Mouse (Mus musculus) CH12.LX (cell line): ENCODE measurements around the gene Psmb8. TPM values are rescaled to one million over a fixed set of nuclear protein-coding genes. Genes with fewer than 3 reads are reported as not detected.

Source experiments
- DNase-seq: peaks from one replicate; pipeline ENCODE4 v3.0.0-alpha.2; 2013; ENCODE audit errors: extremely low read depth
- H3K27ac ChIP-seq: 2 replicates; pipeline ENCODE4 v1.5.1; 2012; ENCODE audit warnings: low read depth, mild to moderate bottlenecking, control low read depth, moderate library complexity; ENCODE audit not compliant: insufficient read depth
- H3K27me3 ChIP-seq: replicated peaks from 2 replicates; pipeline ENCODE3; 2012; ENCODE audit warnings: inconsistent platforms
- H3K36me3 ChIP-seq, 2 experiments: replicated peaks in 1 of 2; 2 replicates each; pipeline versions ENCODE3 to v1.6.1; 2012; ENCODE audit warnings: inconsistent platforms in 1 of 2, low read length in 1 of 2, mild to moderate bottlenecking in 1 of 2, mixed read lengths in 1 of 2, moderate library complexity in 1 of 2; ENCODE audit not compliant: control insufficient read depth in 1 of 2, insufficient read depth in 1 of 2
- H3K4me1 ChIP-seq, 2 experiments: 2 replicates each; pipeline ENCODE4 v1.6.1; 2012; ENCODE audit warnings: inconsistent platforms in 1 of 2, moderate library complexity in 1 of 2; ENCODE audit not compliant: insufficient read depth in 2 of 2, control insufficient read depth in 1 of 2
- H3K4me2 ChIP-seq: 2 replicates; pipeline ENCODE4 v1.6.1; 2012; ENCODE audit warnings: low read depth, mild to moderate bottlenecking, control low read depth; ENCODE audit not compliant: poor library complexity, insufficient read depth, severe bottlenecking
- H3K4me3 ChIP-seq, 3 experiments: fragments of 150-350 bp in 1 of 3; sonication (generic) in 1 of 3; replicated peaks in 1 of 3; 2 replicates each; pipeline versions ENCODE3 to v1.5.1; 2011 to 2012; ENCODE audit warnings: low read depth in 2 of 3, low read length in 2 of 3, mild to moderate bottlenecking in 2 of 3, moderate library complexity in 2 of 3, control low read depth in 1 of 3, improper control_type of control experiment in 1 of 3, inconsistent platforms in 1 of 3, mixed read lengths in 1 of 3; ENCODE audit not compliant: poor library complexity in 1 of 3
- H3K79me2 ChIP-seq: replicated peaks from 2 replicates; pipeline ENCODE4 v1.6.1; 2012; ENCODE audit warnings: mild to moderate bottlenecking, moderate library complexity; ENCODE audit not compliant: control insufficient read depth, poor library complexity, insufficient read depth, severe bottlenecking; ENCODE audit errors: extremely low read depth
- H3K9ac ChIP-seq: 2 replicates; pipeline ENCODE4 v1.6.1; 2012; ENCODE audit warnings: low read depth, mild to moderate bottlenecking, control low read depth, moderate library complexity; ENCODE audit not compliant: insufficient read depth
- H3K9me3 ChIP-seq: replicated peaks from 2 replicates; pipeline ENCODE3; 2012; ENCODE audit warnings: low read length, inconsistent platforms, mixed read lengths
- BHLHE40 ChIP-seq: IDR thresholded peaks from 2 replicates; pipeline ENCODE4 v1.6.1; 2011; ENCODE audit warnings: mild to moderate bottlenecking, low read depth, low read length, improper control_type of control experiment
- CTCF ChIP-seq, 2 experiments: IDR thresholded peaks in 1 of 2; conservative IDR thresholded peaks in 1 of 2; 2 replicates each; pipeline ENCODE4 v1.5.1; 2011 to 2012; ENCODE audit warnings: low read depth in 2 of 2, low read length in 2 of 2, improper control_type of control experiment in 1 of 2, inconsistent platforms in 1 of 2, mild to moderate bottlenecking in 1 of 2, moderate library complexity in 1 of 2
- E2F4 ChIP-seq: IDR thresholded peaks from 2 replicates; pipeline ENCODE4 v1.6.1; 2011; ENCODE audit warnings: low read depth, low read length, improper control_type of control experiment; ENCODE audit not compliant: insufficient replicate concordance
- ELF1 ChIP-seq: IDR thresholded peaks from 2 replicates; pipeline ENCODE4 v1.6.1; 2014; ENCODE audit warnings: low read depth, mild to moderate bottlenecking, inconsistent platforms, low read length, improper control_type of control experiment
- ETS1 ChIP-seq: conservative IDR thresholded peaks from 2 replicates; pipeline ENCODE4 v1.6.1; 2012; ENCODE audit warnings: low read depth, mild to moderate bottlenecking, inconsistent platforms, low read length, improper control_type of control experiment, moderate library complexity
- JUN ChIP-seq: IDR thresholded peaks from 2 replicates; pipeline ENCODE4 v1.6.1; 2011; ENCODE audit warnings: low read depth, mild to moderate bottlenecking, low read length, improper control_type of control experiment, moderate library complexity; ENCODE audit not compliant: insufficient read depth
- JUND ChIP-seq: conservative IDR thresholded peaks from 2 replicates; pipeline ENCODE4 v1.6.1; 2011; ENCODE audit warnings: low read depth, low read length, improper control_type of control experiment
- MAX ChIP-seq: IDR thresholded peaks from 2 replicates; pipeline ENCODE4 v1.6.1; 2011; ENCODE audit warnings: low read length, improper control_type of control experiment
- MAZ ChIP-seq: IDR thresholded peaks from 2 replicates; pipeline ENCODE4 v1.6.1; 2012; ENCODE audit warnings: low read depth, mild to moderate bottlenecking, inconsistent platforms, low read length, improper control_type of control experiment, moderate library complexity
- MEF2A ChIP-seq: IDR thresholded peaks from 2 replicates; pipeline ENCODE4 v1.6.1; 2014; ENCODE audit warnings: low read depth, mild to moderate bottlenecking, inconsistent platforms, low read length, improper control_type of control experiment, borderline replicate concordance
- MXI1 ChIP-seq: IDR thresholded peaks from 2 replicates; pipeline ENCODE4 v1.6.1; 2011; ENCODE audit warnings: mild to moderate bottlenecking, low read depth, low read length, improper control_type of control experiment
- MYC ChIP-seq: IDR thresholded peaks from 2 replicates; pipeline ENCODE4 v1.6.1; 2011; ENCODE audit warnings: low read depth, mild to moderate bottlenecking, improper control_type of control experiment, low read length
- NRF1 ChIP-seq: IDR thresholded peaks from 2 replicates; pipeline ENCODE4 v1.6.1; 2014; ENCODE audit warnings: low read depth, mild to moderate bottlenecking, inconsistent platforms, low read length, improper control_type of control experiment, moderate library complexity
- PAX5 ChIP-seq: IDR thresholded peaks from 2 replicates; pipeline ENCODE4 v1.6.1; 2012; ENCODE audit warnings: low read length, inconsistent platforms, mixed read lengths
- POLR2A ChIP-seq: IDR thresholded peaks from 2 replicates; pipeline ENCODE4 v1.6.1; 2011; ENCODE audit warnings: low read depth, mild to moderate bottlenecking, improper control_type of control experiment, low read length
- POLR2AphosphoS2 ChIP-seq: IDR thresholded peaks from 2 replicates; pipeline ENCODE4 v1.6.1; 2011; ENCODE audit warnings: low read depth, low read length, improper control_type of control experiment
- SIN3A ChIP-seq: IDR thresholded peaks from 2 replicates; pipeline ENCODE4 v1.6.1; 2012; ENCODE audit warnings: low read length, improper control_type of control experiment, inconsistent platforms
- SMC3 ChIP-seq: IDR thresholded peaks from 2 replicates; pipeline ENCODE4 v1.6.1; 2011; ENCODE audit warnings: low read depth, low read length, improper control_type of control experiment
- TBP ChIP-seq: conservative IDR thresholded peaks from 2 replicates; pipeline ENCODE4 v1.6.1; 2011; ENCODE audit warnings: low read depth, low read length, improper control_type of control experiment
- TCF12 ChIP-seq: IDR thresholded peaks from 2 replicates; pipeline ENCODE4 v1.6.1; 2014; ENCODE audit warnings: low read depth, mild to moderate bottlenecking, inconsistent platforms, low read length, improper control_type of control experiment
- UBTF ChIP-seq: IDR thresholded peaks from 2 replicates; pipeline ENCODE4 v1.6.1; 2012; ENCODE audit warnings: low read depth, mild to moderate bottlenecking, inconsistent platforms, low read length, improper control_type of control experiment, moderate library complexity
- ZC3H11A ChIP-seq: IDR thresholded peaks from 2 replicates; pipeline ENCODE4 v1.6.1; 2012; ENCODE audit warnings: low read depth, mild to moderate bottlenecking, inconsistent platforms, low read length, improper control_type of control experiment
- ZNF384 ChIP-seq: IDR thresholded peaks from 2 replicates; pipeline ENCODE4 v1.6.1; 2012; ENCODE audit warnings: low read depth, low read length, improper control_type of control experiment, inconsistent platforms
- dilution Hi-C: fragments of 300-500 bp; cut with MboI; formaldehyde crosslinking; loops from 2 replicates; pipeline ENCODE4 v1.14.3; 2020; ENCODE audit warnings: low sequenced_read_pairs; ENCODE audit not compliant: extremely low pct_unique_long_range_greater_than_20kb, extremely low pct_ligation_motif_present
- in situ Hi-C: fragments of 300-500 bp; cut with MboI; formaldehyde crosslinking; loops from 3 replicates; pipeline ENCODE4 v1.14.3; 2019; ENCODE audit warnings: low sequenced_read_pairs, low pct_ligation_motif_present, low pct_unique_long_range_greater_than_20kb, mixed read lengths
- polyA plus RNA-seq: library from polyadenylated mRNA; unstranded; fragments of >175 nt; gene quantifications from 2 replicates; pipeline ENCODE4 v1.2.1, GENCODE M21; 2012; ENCODE audit warnings: low read depth; ENCODE audit not compliant: insufficient read length
- total RNA-seq, 2 experiments: library from RNA; depleted of rRNA; stranded (reverse); fragments of 300-350 nt in 1 of 2; fragments of >200 nt in 1 of 2; gene quantifications; 2 replicates each; pipeline ENCODE4 v1.2.3; 2012 to 2014

Psmb8 gene
- total and polyA plus RNA-seq, 3 experiments = 652 to 989 (median 857) TPM

DNA sequence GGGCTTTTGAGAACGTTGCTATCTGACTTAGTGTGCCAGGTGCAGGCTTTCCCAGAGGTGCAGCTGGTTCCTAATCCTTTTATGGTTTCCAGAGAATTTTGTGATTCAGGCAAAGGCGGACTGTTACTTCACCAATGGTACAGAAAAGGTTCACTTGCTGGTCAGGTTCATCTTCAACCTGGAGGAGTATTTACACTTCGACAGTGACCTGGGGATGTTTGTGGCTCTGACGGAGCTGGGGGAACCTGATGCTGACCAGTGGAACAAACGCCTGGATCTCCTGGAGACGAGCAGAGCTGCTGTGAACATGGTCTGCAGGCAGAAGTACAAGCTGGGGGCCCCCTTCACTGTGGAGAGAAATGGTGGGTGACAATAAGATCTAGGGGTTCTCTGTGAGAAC lies 43.4 kb downstream of the Psmb8 start:
- Histone ChIP-seq H3K4me1 (peaks cover 0 to 19% of the 10 kb centered on the region in 2 experiments; a peak in 3 of 4 replicates), H3K27me3 (no peaks in the 10 kb centered on the region), H3K9ac (no peak overlapping the region), H3K4me2 (no peak overlapping the region), H3K4me3 (no peak overlapping the region), H3K9me3 (peaks cover 10% of the 10 kb centered on the region), H3K79me2 (no peaks in the 10 kb centered on the region), H3K27ac (no peak overlapping the region), H3K36me3 (peaks cover 0 to 44% of the 10 kb centered on the region in 2 experiments)
- TF ChIP-seq JUND = no peak
- TF ChIP-seq POLR2AphosphoS2 = no peak
- no peak for TF ChIP-seq NRF1
- TF ChIP-seq ETS1 = no peak
- TF ChIP-seq TBP = no peak
- TF ChIP-seq ELF1 = no peak
- TF ChIP-seq BHLHE40 = no peak
- TF ChIP-seq SIN3A = no peak
- TF ChIP-seq ZNF384 = no peak
- no peak for TF ChIP-seq MXI1
- TF ChIP-seq E2F4 = no peak
- dilution Hi-C loops (no loop called here), in situ Hi-C loops (loop anchor here (10.0 kb wide), 1 partner anchor 314 kb away; no protein-coding TSS in a partner anchor)
- DNase-seq = no peak

DNA sequence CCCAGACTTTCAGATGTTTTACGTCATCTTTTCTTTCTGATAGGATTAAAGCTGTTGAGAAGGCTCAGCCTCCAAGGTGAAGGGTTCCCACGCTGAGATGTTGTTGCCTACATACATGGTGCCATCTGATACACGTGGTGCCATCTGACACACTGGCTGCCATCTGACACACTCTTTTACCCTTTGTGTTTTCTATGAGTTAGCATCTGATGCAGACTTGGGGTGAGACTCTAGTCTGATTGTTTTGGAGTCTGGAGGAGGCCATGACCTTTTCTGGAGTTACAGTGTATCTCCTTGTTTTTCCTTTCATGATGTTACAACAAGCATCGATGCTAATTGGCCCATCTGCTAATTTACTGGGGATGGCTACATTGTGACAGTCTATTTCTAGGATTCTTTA lies 47.1 kb downstream of the Psmb8 start:
- dilution Hi-C loops (no loop called here), in situ Hi-C loops (loop anchor here (5.0 to 10.0 kb wide), 3 partner anchors 103 to 310 kb away; no protein-coding TSS in a partner anchor)
- Histone ChIP-seq H3K36me3 (peaks cover 0 to 44% of the 10 kb centered on the region in 2 experiments), H3K27ac (no peak overlapping the region), H3K4me2 (no peak overlapping the region), H3K9me3 (peaks cover 10% of the 10 kb centered on the region), H3K27me3 (no peaks in the 10 kb centered on the region), H3K4me1 (peaks cover 0 to 16% of the 10 kb centered on the region in 2 experiments; a peak in 3 of 4 replicates), H3K9ac (no peak overlapping the region), H3K79me2 (no peaks in the 10 kb centered on the region), H3K4me3 (no peak overlapping the region)
- TF ChIP-seq MAZ (no peak), MAX (no peak), MYC (no peak), BHLHE40 (no peak), NRF1 (no peak), SMC3 (no peak), MEF2A (no peak), TCF12 (no peak), TBP (no peak), ZNF384 (no peak), PAX5 (no peak), POLR2AphosphoS2 (no peak), JUN (no peak), POLR2A (no peak), ELF1 (no peak), UBTF (no peak), CTCF (conservative IDR thresholded peaks at IDR 0.05 in 1 of 2, IDR thresholded peaks at IDR 0.05 in 1 of 2; ENCODE audit: low read depth in 2 of 2, low read length in 2 of 2) (no peak), MXI1 (no peak), ZC3H11A (no peak), ETS1 (no peak)
- DNase-seq = no peak
